ENCODE assay signal across 23 mouse cellular contexts in genomic region chr14:122823791-122824190, GRCm38 (mm10).
A peak's percentile ranks its signal among the peaks of the same experiment; 100 is the strongest.
DNase-seq lines count a peak whose midpoint lies in the region; ATAC-seq and TF ChIP-seq lines count a peak whose summit lies in the region.
"Had no signal": no experiment of that assay in that cellular context is flagged by ENCODE, and none has a peak within 500 bp of the region (broad histone marks: within the 10 kb centered on the region; RNA-seq: fewer than 3 reads in every experiment).

No protein-coding gene starts in this region.

- 22% methylated on average over 2 of the region's 2 CpGs for WGBS in lung, embryonic 14.5 days
- WGBS in lung, embryonic 16.5 days = 27% methylated on average over 2 of the region's 2 CpGs

- no peaks in the 10 kb centered on the region for H3K9me3 ChIP-seq in lung, embryonic 14.5 days (ENCODE audit: low read depth, low read length)
- H3K9me3 ChIP-seq in lung, embryonic 16.5 days (ENCODE audit: control insufficient read depth, low read length) = no peaks in the 10 kb centered on the region
- H3K9me3 ChIP-seq in MEL (replicated peaks; ENCODE audit: insufficient read depth, low read length) = no peaks in the 10 kb centered on the region
- H3K9me3 ChIP-seq: G1E had no signal

- TF ChIP-seq RAD21 in MEL (IDR thresholded peaks at IDR 0.05; ENCODE audit: low read depth, low read length) = no peak

- peak; percentile 58 for DNase-seq in lung, embryonic 14.5 days
- no peak for DNase-seq in lung, adult 18-20 months
- DNase-seq in lung, postnatal 36 days = no peak
- DNase-seq in MEL (ENCODE audit: low read depth, low spot score) = peak; percentile 71
- no peak for DNase-seq in neural tube, embryonic 10.5 days (ENCODE audit: extremely low spot score, low spot score)
- DNase-seq in kidney, postnatal 14 days = no peak
- DNase-seq: adrenal gland, adult 2 months; adrenal gland, adult 8-10 months; adrenal gland, postnatal 10 days; adrenal gland, postnatal 14 days; adrenal gland, postnatal 25 days; adrenal gland, postnatal 36 days; B cell, adult 2 months; cerebellum, adult 11 months; cerebellum, adult 11-12 months; cerebellum, adult 18-20 months had no signal

- TF ChIP-seq EP300 in MEL (IDR thresholded peaks at IDR 0.05; ENCODE audit: low read depth in 1 of 2, low read length in 2 of 2) = peak; percentile 34 to 49; a peak in 2 of 4 replicates

- no peak overlapping the region for H3K4me3 ChIP-seq in lung, embryonic 14.5 days (ENCODE audit: low read depth, low read length)
- no peak overlapping the region for H3K4me3 ChIP-seq in lung, embryonic 16.5 days (ENCODE audit: low read length)
- no peak overlapping the region for H3K4me3 ChIP-seq in MEL (ENCODE audit: control insufficient read depth in 1 of 2, insufficient read depth in 1 of 2, low read depth in 2 of 2, low read length in 2 of 2)

- no peak for TF ChIP-seq POLR2A in MEL (IDR thresholded peaks at IDR 0.05; ENCODE audit: control insufficient read depth in 1 of 2, insufficient read depth in 1 of 2, low read depth in 1 of 2, low read length in 2 of 2, poor library complexity in 1 of 2)

- peak; percentile 80 for ATAC-seq in lung, embryonic 14.5 days (ENCODE audit: insufficient read depth)
- peak; percentile 28; the same call in 1 of the 2 replicates for ATAC-seq in lung, embryonic 16.5 days (ENCODE audit: low read depth)
- 0 out of 2 replicates have a peak, but pooled peaks have one; percentile 37 for ATAC-seq in megakaryocyte-erythroid progenitor cell, adult 5-6 weeks (replicated peaks; ENCODE audit: low FRiP score, low TSS enrichment, poor library complexity, severe bottlenecking)
- ATAC-seq: activated CD4-positive, CD25-positive, alpha-beta regulatory T cell, adult 4 months; CD4-positive, CD25-positive, alpha-beta regulatory T cell, adult 4 months; Patski had no signal

- H3K27me3 ChIP-seq in lung, embryonic 14.5 days (ENCODE audit: insufficient read depth, low read length) = no peaks in the 10 kb centered on the region
- no peaks in the 10 kb centered on the region for H3K27me3 ChIP-seq in lung, embryonic 16.5 days (ENCODE audit: control insufficient read depth, insufficient read depth, low read depth, low read length)
- no peaks in the 10 kb centered on the region for H3K27me3 ChIP-seq in MEL (ENCODE audit: control insufficient read depth in 1 of 2, insufficient read depth in 2 of 2, low read length in 2 of 2)
- H3K27me3 ChIP-seq: CH12.LX, Patski had no signal

- H3K79me2 ChIP-seq in MEL (ENCODE audit: control insufficient read depth, insufficient read depth, low read length, poor library complexity) = no peaks in the 10 kb centered on the region

- H3K36me3 ChIP-seq in lung, embryonic 14.5 days (ENCODE audit: insufficient read depth) = no peaks in the 10 kb centered on the region
- no peaks in the 10 kb centered on the region for H3K36me3 ChIP-seq in lung, embryonic 16.5 days (ENCODE audit: control insufficient read depth, insufficient read depth, low read length)
- peaks cover 0 to 6% of the 10 kb centered on the region in 2 experiments; a peak in 2 of 4 replicates for H3K36me3 ChIP-seq in MEL (ENCODE audit: control insufficient read depth in 1 of 2, insufficient read depth in 2 of 2, low read length in 2 of 2)
- H3K36me3 ChIP-seq: G1E had no signal

- no peaks in the 10 kb centered on the region for H3K4me1 ChIP-seq in lung, embryonic 14.5 days (ENCODE audit: insufficient read depth)
- no peaks in the 10 kb centered on the region for H3K4me1 ChIP-seq in lung, embryonic 16.5 days (replicated peaks; ENCODE audit: control insufficient read depth, insufficient read depth, low read length)
- peaks cover 6% of the 10 kb centered on the region in 2 experiments; a peak in 3 of 4 replicates for H3K4me1 ChIP-seq in MEL (ENCODE audit: control insufficient read depth in 1 of 2, insufficient read depth in 2 of 2, low read length in 2 of 2)

- no peak overlapping the region for H3K9ac ChIP-seq in lung, embryonic 14.5 days
- H3K9ac ChIP-seq in lung, embryonic 16.5 days (ENCODE audit: low read length) = no peak overlapping the region
- no peak overlapping the region for H3K9ac ChIP-seq in MEL (ENCODE audit: control insufficient read depth, low read depth, low read length, poor library complexity, severe bottlenecking)

- no peak overlapping the region for H3K27ac ChIP-seq in lung, embryonic 14.5 days (ENCODE audit: low read depth)
- H3K27ac ChIP-seq in lung, embryonic 16.5 days (ENCODE audit: low read length) = no peak overlapping the region
- H3K27ac ChIP-seq in MEL (ENCODE audit: control insufficient read depth, low read depth, low read length) = no peak overlapping the region

- TF ChIP-seq CTCF in lung, embryonic 14.5 days (IDR thresholded peaks at IDR 0.05; ENCODE audit: low read depth) = no peak
- TF ChIP-seq CTCF in MEL (IDR thresholded peaks at IDR 0.05 in 2 of 3, conservative IDR thresholded peaks at IDR 0.05 in 1 of 3; ENCODE audit: control insufficient read depth in 1 of 3, insufficient read depth in 1 of 3, low read depth in 2 of 3, low read length in 3 of 3, poor library complexity in 1 of 3, severe bottlenecking in 1 of 3) = no peak

- H3K4me2 ChIP-seq in lung, embryonic 14.5 days = no peak overlapping the region
- H3K4me2 ChIP-seq in lung, embryonic 16.5 days (ENCODE audit: low read depth, low read length) = no peak overlapping the region

TF ChIP-seq in MEL, 35 proteins besides CTCF, POLR2A, EP300 and RAD21:
- TF ChIP-seq GATA1 (IDR thresholded peaks at IDR 0.05; ENCODE audit: low read depth, low read length) (peak; percentile 43; the same call in 1 of the 2 replicates), E2F4 (IDR thresholded peaks at IDR 0.05; ENCODE audit: borderline replicate concordance, low read depth, low read length) (no peak), TCF12 (IDR thresholded peaks at IDR 0.05; ENCODE audit: low read depth, low read length) (no peak), GABPA (IDR thresholded peaks at IDR 0.05; ENCODE audit: low read depth, low read length) (no peak), HCFC1 (IDR thresholded peaks at IDR 0.05; ENCODE audit: low read depth, low read length) (no peak), ZMIZ1 (IDR thresholded peaks at IDR 0.05; ENCODE audit: low read depth, low read length) (no peak), UBTF (IDR thresholded peaks at IDR 0.05; ENCODE audit: borderline replicate concordance, insufficient read depth, low read depth, low read length) (no peak), MAX (IDR thresholded peaks at IDR 0.05; ENCODE audit: low read length) (0 out of 2 replicates have a peak, but pooled peaks have one; percentile 22), KAT2A (conservative IDR thresholded peaks at IDR 0.05; ENCODE audit: low read depth, low read length) (no peak), RCOR1 (IDR thresholded peaks at IDR 0.05; ENCODE audit: low read depth, low read length) (no peak), ELF1 (IDR thresholded peaks at IDR 0.05; ENCODE audit: low read depth, low read length) (no peak), ETS1 (IDR thresholded peaks at IDR 0.05; ENCODE audit: low read depth, low read length) (peak; percentile 69), USF1 (IDR thresholded peaks at IDR 0.05; ENCODE audit: low read depth, low read length) (no peak), MXI1 (IDR thresholded peaks at IDR 0.05; ENCODE audit: low read depth, low read length) (0 out of 2 replicates have a peak, but pooled peaks have one; percentile 42), MYC (IDR thresholded peaks at IDR 0.05; ENCODE audit: low read depth, low read length) (no peak), MAZ (IDR thresholded peaks at IDR 0.05; ENCODE audit: low read depth, low read length) (no peak), BHLHE40 (IDR thresholded peaks at IDR 0.05; ENCODE audit: borderline replicate concordance, low read depth, low read length) (peak; percentile 9; the same call in 1 of the 2 replicates), POLR2AphosphoS5 (IDR thresholded peaks at IDR 0.05; ENCODE audit: borderline replicate concordance, low read depth, low read length) (no peak), NRF1 (IDR thresholded peaks at IDR 0.05; ENCODE audit: insufficient read depth, low read depth, low read length, poor library complexity, severe bottlenecking) (no peak), USF2 (IDR thresholded peaks at IDR 0.05; ENCODE audit: borderline replicate concordance in 1 of 2, insufficient read depth in 1 of 2, low read depth in 1 of 2, low read length in 2 of 2) (no peak), ZNF384 (IDR thresholded peaks at IDR 0.05; ENCODE audit: low read depth, low read length) (no peak), MAFK (IDR thresholded peaks at IDR 0.05; ENCODE audit: borderline replicate concordance, low read depth, low read length) (no peak), MYB (IDR thresholded peaks at IDR 0.05; ENCODE audit: low read depth, low read length) (no peak), TAL1 (IDR thresholded peaks at IDR 0.05; ENCODE audit: low read length) (no peak), MEF2A (IDR thresholded peaks at IDR 0.05; ENCODE audit: extremely low read depth, insufficient replicate concordance, low read depth, low read length, poor library complexity, severe bottlenecking) (no peak), ZKSCAN1 (IDR thresholded peaks at IDR 0.05; ENCODE audit: low read depth, low read length) (no peak), NELFE (IDR thresholded peaks at IDR 0.05; ENCODE audit: low read depth, low read length) (no peak), SIN3A (IDR thresholded peaks at IDR 0.05; ENCODE audit: low read length) (peak; percentile 48; the same call in 1 of the 2 replicates), SMC3 (IDR thresholded peaks at IDR 0.05; ENCODE audit: low read depth, low read length) (no peak), JUND (IDR thresholded peaks at IDR 0.05; ENCODE audit: low read depth, low read length) (no peak), POLR2AphosphoS2 (IDR thresholded peaks at IDR 0.05; ENCODE audit: low read length) (no peak), CHD1 (IDR thresholded peaks at IDR 0.05; ENCODE audit: low read depth, low read length) (no peak), CHD2 (IDR thresholded peaks at IDR 0.05; ENCODE audit: low read length) (no peak), TBP (IDR thresholded peaks at IDR 0.05; ENCODE audit: low read depth, low read length) (0 out of 2 replicates have a peak, but pooled peaks have one; percentile 28), ZC3H11A (IDR thresholded peaks at IDR 0.05; ENCODE audit: low read depth, low read length) (no peak)

Comparison
In these comparisons a context has a peak if more than half of its experiments do, and no peak if none do; other contexts are left out.
1. DNase-seq: peak in lung, embryonic 14.5 days (single experiment) and MEL (single experiment); none in lung, adult 18-20 months (0 of 2), lung, postnatal 36 days (single experiment), neural tube, embryonic 10.5 days (single experiment) and kidney, postnatal 14 days (single experiment).
2. ATAC-seq: peak in every context shown above with its lines; median percentile 80 in lung, embryonic 14.5 days; 37 in megakaryocyte-erythroid progenitor cell, adult 5-6 weeks; 28 in lung, embryonic 16.5 days.